Mouse (Mus musculus): ENCODE measurements around the gene Tcf23. TPM values are rescaled to one million over a fixed set of nuclear protein-coding genes. Genes with fewer than 3 reads are reported as not detected.
A peak's percentile ranks its signal among the peaks of the same experiment; 100 is the strongest.

The Tcf23 gene
- 0.03 and 0.04 TPM in 2 replicates for polyA plus RNA-seq (2015; fragmentation: Nextera tagmentation; extraction: Ambion mirVana)

DNA sequence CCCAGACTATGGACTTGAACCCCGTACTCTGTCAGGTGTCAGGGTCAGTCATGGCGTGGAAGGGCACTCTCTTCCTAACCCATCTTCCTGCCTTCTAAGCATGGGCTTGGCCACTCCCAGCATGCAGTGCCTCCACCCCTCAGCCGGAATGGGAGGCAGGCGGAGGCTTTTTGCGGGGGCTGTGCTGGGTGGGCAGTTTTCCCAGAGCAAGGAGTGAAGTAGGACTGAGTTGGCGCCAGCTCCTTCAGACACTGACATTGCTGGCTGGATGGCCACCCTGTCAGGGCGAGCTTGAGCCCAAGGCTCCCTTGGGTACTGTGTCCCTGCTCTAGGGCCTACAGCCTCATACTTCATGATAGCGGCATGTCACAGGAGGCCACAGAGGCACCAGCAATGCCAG is at the start of gene Tcf23:
Tcf23 (plus strand) TSS at position 247 of the 400 bp plus-strand sequence.
- DNase-seq (ENCODE audit: low spot score) = no peak

DNA sequence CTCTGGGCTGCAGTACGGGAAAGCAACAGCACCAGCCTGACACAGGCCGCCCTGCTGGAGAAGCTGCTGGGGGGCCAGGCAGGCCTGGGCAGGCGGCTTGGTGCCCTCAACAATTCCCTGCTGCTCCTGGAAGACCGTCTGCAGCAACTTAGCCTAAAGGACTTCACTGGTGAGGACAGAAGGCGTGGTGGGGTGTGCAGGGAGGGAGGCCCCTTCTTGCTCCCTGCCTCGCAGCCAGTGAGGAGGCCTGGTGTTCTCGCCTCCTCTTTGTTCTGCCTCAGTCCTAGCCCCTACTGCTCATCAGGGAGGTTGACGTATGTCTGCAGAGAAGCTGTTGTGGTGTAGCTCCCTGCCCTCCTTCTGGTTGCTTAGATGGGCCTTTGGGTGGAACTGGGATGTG is 49.8 kb upstream of the Tcf23 start:
- no peak for DNase-seq (ENCODE audit: low spot score)

DNA sequence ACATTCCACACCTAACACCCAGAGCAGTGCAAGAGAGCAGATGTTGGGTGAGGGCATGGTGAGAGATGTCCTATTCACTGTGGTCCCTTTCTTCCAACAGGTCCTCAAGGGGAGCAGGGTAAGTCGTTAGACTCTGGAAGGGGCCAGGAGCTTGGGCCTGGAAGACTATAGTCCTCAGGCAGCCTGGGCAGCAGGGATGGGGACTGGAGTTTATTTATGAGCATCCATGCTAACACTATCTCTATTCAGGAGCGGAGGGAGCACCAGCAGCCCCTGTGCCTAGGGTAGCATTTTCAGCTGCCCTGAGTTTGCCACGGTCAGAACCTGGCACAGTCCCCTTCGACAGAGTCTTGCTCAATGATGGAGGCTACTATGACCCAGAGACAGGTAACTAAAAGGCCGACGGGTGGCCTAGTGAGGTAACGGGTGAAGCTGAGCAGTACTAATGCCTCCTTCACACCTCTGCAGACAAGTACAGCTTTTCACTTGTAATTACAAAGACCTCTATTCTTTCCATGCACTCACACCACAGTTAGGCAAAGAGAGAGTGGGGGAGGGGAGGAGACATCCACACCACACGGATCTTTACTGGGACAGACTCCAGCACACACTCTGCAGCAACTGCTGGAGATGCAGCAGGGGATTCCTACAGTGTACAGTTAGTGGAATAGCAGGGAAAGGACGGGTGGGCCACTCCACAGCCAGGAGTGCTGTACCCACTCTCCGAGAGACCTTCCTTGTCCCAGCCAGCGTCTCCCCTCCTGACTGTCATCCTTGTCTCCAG is 48.4 kb upstream of the Tcf23 start:
- no peak for DNase-seq (ENCODE audit: low spot score)

GRCm38 (mm10) chr5:30920621-30921020 is 47.8 kb upstream of the Tcf23 start:
- DNase-seq (ENCODE audit: low spot score) = no peak

GRCm38 (mm10) chr5:30921256-30922033 is 47.0 kb upstream of the Tcf23 start, which contains the start of gene Khk:
Gene Khk (plus strand): TSS chr5:30921431.
- peak; percentile 92 for DNase-seq (ENCODE audit: low spot score)

DNA sequence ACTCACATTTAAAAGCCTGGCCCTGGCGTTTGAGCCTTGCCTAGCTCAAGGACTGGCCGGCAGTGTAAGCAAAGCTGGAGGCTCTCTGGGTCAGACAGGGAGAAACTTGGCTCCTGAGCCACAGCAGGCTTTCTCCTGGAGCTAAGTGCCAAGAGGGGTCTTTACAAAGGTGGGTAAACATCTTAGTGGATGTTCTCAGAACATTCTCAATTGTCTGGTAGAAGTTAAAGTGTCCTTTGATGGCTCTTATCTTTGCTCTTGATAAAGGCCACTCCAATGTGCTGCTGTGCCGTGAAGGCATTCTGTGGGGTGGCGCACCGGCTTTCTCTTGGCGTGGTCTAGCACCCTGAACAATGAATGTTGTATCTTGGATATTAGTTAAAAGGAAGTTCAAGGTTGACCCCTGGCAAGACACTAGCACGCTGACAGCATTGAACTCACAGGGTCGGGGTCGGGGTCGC is 45.9 kb upstream of the Tcf23 start:
- DNase-seq (ENCODE audit: low spot score) = no peak

GRCm38 (mm10) chr5:30923119-30923518 is 45.3 kb upstream of the Tcf23 start:
- no peak for DNase-seq (ENCODE audit: low spot score)

DNA sequence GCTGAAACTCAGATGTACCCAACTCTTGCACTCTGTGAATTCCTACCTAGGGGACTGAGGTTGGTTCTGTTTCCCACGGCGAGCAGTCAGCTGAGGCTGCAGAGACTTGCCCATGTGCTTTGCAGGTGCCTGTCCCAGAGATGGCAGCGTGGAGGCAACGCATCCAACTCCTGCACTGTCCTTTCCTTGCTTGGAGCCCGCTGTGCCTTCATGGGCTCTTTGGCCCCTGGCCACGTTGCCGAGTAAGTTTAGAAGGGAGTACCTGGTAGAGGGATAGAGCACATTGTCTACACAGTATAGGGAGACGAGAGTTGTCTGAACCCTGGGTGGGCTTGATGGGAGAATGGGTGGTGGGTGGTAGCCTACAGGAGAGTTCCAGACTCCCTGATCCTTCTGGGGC is 43.8 kb upstream of the Tcf23 start:
- DNase-seq (ENCODE audit: low spot score) = no peak

DNA sequence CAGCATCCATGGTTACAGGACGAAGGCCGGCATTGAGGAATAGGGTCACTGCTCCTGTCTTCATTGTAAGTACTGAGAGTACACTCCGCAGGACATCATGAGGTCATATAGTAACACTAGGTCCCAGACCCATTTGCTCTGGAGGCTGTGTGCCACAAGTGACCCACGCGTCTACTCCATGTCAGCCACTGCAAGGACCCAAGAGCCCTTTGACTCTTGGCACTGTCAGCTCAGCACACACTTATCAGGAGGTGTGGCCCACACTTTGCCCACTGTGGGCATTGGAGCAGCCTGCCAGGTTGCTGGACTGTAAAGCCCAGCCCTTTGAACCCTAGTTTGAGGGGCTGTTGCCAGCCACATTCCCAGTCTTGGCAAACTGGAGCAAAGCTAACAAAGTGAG is 43.2 kb upstream of the Tcf23 start:
- no peak for DNase-seq (ENCODE audit: low spot score)

GRCm38 (mm10) chr5:30926073-30926472 is 42.4 kb upstream of the Tcf23 start:
- no peak for DNase-seq (ENCODE audit: low spot score)

DNA sequence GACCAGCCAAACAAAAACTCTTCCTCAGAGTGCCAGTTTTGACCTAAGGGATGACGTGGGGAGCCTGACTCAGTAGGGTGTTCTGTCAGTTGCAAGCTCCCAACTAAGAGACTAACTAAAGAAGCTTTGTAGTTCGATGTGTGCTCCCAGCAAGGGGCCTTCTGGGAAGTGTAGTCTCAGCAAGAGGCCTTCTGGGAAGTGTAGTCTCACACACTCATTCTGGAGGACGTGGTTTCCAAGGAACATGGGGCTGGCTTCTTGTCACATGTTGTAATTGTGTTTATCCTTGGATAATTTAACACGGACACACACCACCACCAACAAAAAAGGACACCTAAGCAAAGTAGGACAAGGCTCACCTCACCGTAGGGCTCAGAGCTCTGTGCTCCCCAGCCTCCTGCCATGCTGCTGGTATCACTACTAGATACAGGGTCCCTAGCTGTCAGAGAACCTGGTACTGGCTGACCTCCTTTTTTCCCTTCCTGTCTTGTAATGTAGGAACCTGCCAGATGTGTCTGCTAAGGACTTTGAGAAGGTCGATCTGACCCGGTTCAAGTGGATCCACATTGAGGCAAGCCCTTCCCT is 40.4 kb upstream of the Tcf23 start:
- peak; percentile 43 for DNase-seq (ENCODE audit: low spot score)

GRCm38 (mm10) chr5:30930121-30930520 is 38.3 kb upstream of the Tcf23 start:
- DNase-seq (ENCODE audit: low spot score) = peak; percentile 50

DNA sequence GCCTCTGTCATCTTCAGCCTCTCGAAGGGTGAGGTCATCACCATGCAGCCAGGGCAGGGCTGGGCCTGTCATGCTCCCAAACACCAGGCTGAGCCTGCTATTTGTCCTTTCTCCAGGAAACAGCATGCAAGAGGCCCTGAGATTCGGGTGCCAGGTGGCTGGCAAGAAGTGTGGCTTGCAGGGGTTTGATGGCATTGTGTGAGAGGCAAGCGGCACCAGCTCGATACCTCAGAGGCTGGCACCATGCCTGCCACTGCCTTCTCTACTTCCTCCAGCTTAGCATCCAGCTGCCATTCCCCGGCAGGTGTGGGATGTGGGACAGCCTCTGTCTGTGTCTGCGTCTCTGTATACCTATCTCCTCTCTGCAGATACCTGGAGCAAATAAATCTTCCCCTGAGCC is 37.6 kb upstream of the Tcf23 start:
- DNase-seq (ENCODE audit: low spot score) = no peak

- no peak for DNase-seq (ENCODE audit: low spot score)
Measured at GRCm38 (mm10) chr5:30931378-30931777, 37.1 kb upstream of the Tcf23 start.

GRCm38 (mm10) chr5:30933705-30934104 is 34.8 kb upstream of the Tcf23 start:
- no peak for DNase-seq (ENCODE audit: low spot score)

DNA sequence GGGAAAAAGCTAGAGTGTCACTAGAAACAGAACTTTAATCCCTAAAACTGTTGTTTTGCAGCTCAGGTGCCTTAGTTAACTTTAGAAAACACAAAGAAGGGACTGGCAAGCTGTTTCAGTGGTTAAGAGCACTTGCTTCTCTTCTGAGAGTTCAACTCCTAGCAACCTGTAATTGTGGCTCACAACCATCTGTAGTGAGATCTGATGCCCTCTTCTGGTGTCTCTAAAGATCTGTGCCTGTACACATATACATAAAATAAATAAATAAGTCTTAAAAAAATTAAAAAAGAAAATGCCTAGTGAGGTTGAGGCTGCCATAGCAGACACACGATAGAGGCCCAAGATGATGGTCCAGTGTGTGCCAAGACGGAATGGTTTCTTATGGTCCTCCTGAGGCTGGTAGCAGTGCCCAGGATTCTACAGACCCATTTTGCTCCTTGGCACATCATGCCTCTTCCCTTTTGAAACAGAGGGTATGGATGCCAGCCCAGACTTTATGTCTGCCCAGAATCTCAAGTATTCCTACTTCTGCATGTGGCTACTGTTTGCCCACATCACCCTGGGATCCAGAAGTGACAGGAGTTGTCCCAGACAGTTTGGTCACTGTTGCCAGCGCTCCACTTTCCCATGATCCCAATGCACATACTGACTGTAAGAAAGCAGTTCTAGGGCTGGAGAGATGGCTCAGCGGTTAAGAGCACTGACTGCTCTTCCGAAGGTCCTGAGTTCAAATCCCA is 33.6 kb upstream of the Tcf23 start:
- DNase-seq (ENCODE audit: low spot score) = peak; percentile 21

GRCm38 (mm10) chr5:30943004-30943403 is 25.5 kb upstream of the Tcf23 start:
- peak; percentile 59 for DNase-seq (ENCODE audit: low spot score)

DNA sequence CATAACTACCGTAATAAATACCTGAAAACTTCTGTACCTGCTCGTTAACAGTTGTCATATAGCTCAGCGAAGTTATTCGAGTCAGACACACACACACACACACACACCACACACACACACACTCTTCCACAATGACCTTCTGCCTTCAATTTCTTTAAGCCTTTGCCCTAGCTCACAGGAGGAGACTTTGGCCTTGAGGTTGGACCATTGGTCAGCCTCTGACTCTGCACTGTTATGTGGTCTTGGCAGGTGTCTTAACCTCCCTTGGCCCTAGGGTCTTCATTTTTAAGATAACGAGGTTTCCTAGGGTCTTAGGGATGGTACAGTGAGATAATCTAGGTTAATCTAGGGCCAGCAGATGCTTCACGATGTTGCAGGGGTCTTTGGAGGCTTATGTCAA is 24.1 kb upstream of the Tcf23 start:
- DNase-seq (ENCODE audit: low spot score) = no peak

DNA sequence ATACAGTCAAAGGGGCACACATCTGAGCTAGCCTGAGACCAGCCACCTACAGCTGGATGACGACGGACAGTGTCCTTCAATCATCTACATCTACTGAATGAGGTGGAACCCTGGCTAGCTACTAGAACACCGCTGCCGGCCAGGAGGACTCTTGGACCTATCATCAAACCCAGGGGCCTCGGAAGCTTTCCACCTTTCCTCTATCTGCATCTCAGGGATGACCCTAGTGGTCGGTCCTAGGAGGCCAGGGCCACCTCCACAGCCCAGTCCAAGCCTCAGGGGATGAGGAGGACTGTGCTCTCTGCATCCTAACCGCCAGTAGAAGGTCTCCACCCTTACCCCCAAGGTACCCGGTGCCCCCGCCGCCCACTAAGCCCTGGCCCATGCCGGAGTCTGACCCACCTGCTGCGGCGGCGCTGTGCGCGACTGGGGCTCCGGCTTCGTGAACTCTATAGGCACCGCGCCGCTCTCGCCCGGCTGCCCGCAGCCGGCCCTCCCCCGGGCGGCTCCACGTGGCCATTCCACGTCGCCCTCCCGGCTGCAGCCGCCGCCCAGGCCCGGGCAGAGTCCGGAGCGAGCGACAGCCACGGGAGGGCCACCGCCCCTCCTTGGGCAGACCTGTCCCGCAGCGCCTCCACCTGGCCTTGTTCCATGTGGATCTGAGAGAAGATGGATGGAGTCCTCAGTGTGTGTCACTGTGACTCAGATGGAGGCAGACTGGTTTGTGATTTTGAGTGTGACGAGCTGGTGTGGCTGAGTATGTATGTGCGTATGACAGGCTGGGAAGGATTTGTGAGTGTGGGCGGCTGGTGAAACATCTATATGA is 23.3 kb upstream of the Tcf23 start, which contains the start of gene Cgref1:
Cgref1 (minus strand) TSS at position 636 of the 826 bp plus-strand sequence.
- peak; percentile 25 for DNase-seq (ENCODE audit: low spot score)

GRCm38 (mm10) chr5:30948620-30949019 is 19.8 kb upstream of the Tcf23 start:
- no peak for DNase-seq (ENCODE audit: low spot score)
